21 mouse cellular contexts compared by ENCODE assay signal in genomic region chr2:64244804-64245203, GRCm38 (mm10).
A peak's percentile ranks its signal among the peaks of the same experiment; 100 is the strongest.
DNase-seq lines count a peak whose midpoint lies in the region; ATAC-seq and TF ChIP-seq lines count a peak whose summit lies in the region.
"Had no signal": no experiment of that assay in that cellular context is flagged by ENCODE, and none has a peak within 500 bp of the region (broad histone marks: within the 10 kb centered on the region; RNA-seq: fewer than 3 reads in every experiment).

No protein-coding gene starts in this region.

- DNase-seq in cerebellum, postnatal 10 days = peak; percentile 55 to 69
- DNase-seq in cerebellum, adult 2 months = no peak
- DNase-seq in hindbrain, postnatal 0 days (ENCODE audit: low spot score) = peak; percentile 51
- DNase-seq in hindbrain, embryonic 11.5 days (ENCODE audit: low spot score) = no peak
- no peak for DNase-seq in midbrain, embryonic 11.5 days (ENCODE audit: low spot score, missing footprints)
- no peak for DNase-seq in heart, postnatal 10 days
- DNase-seq: adrenal gland, postnatal 14 days; B cell, adult 2 months; cerebellum, adult 8-10 months; cerebellum, postnatal 36 days; gastrocnemius, postnatal 10 days; heart, adult 18-20 months; heart, postnatal 14 days had no signal

- WGBS in cerebellum, adult 2 months = 12% methylated on average over 1 of the region's 1 CpGs
- 21% methylated on average over 1 of the region's 1 CpGs for WGBS in hindbrain, postnatal 0 days
- 33% methylated on average over 1 of the region's 1 CpGs for WGBS in hindbrain, embryonic 11.5 days
- WGBS in midbrain, embryonic 16.5 days = 24% methylated on average over 1 of the region's 1 CpGs
- WGBS in midbrain, embryonic 11.5 days = 41% methylated on average over 1 of the region's 1 CpGs

- no peak overlapping the region for H3K4me3 ChIP-seq in cerebellum, adult 2 months (replicated peaks; ENCODE audit: insufficient read depth, low read depth, low read length)
- no peak overlapping the region for H3K4me3 ChIP-seq in hindbrain, postnatal 0 days (ENCODE audit: low read length)
- H3K4me3 ChIP-seq in hindbrain, embryonic 11.5 days (ENCODE audit: low read depth, low read length) = no peak overlapping the region
- H3K4me3 ChIP-seq in midbrain, embryonic 16.5 days (ENCODE audit: low read depth, low read length) = no peak overlapping the region
- H3K4me3 ChIP-seq in midbrain, embryonic 11.5 days (ENCODE audit: low read depth, low read length) = no peak overlapping the region
- H3K4me3 ChIP-seq: embryonic facial prominence, embryonic 13.5 days; heart, embryonic 10.5 days had no signal

- no peaks in the 10 kb centered on the region for H3K27me3 ChIP-seq in cerebellum, adult 2 months (ENCODE audit: control insufficient read depth, insufficient read depth, low read length)
- no peaks in the 10 kb centered on the region for H3K27me3 ChIP-seq in hindbrain, postnatal 0 days (ENCODE audit: insufficient read depth, low read length)
- H3K27me3 ChIP-seq in hindbrain, embryonic 11.5 days (ENCODE audit: control insufficient read depth, insufficient read depth, low read length) = no peaks in the 10 kb centered on the region
- no peaks in the 10 kb centered on the region for H3K27me3 ChIP-seq in midbrain, embryonic 16.5 days (ENCODE audit: control insufficient read depth, insufficient read depth, low read depth, low read length)
- H3K27me3 ChIP-seq in midbrain, embryonic 11.5 days (ENCODE audit: control insufficient read depth, insufficient read depth, low read length) = no peaks in the 10 kb centered on the region
- H3K27me3 ChIP-seq: embryonic facial prominence, embryonic 13.5 days had no signal

- H3K4me1 ChIP-seq in cerebellum, adult 2 months (ENCODE audit: control insufficient read depth, insufficient read depth, low read length) = no peaks in the 10 kb centered on the region
- no peaks in the 10 kb centered on the region for H3K4me1 ChIP-seq in hindbrain, postnatal 0 days (ENCODE audit: insufficient read depth, low read length)
- no peaks in the 10 kb centered on the region for H3K4me1 ChIP-seq in hindbrain, embryonic 11.5 days (replicated peaks; ENCODE audit: control insufficient read depth, insufficient read depth, low read length)
- no peaks in the 10 kb centered on the region for H3K4me1 ChIP-seq in midbrain, embryonic 16.5 days (ENCODE audit: control insufficient read depth, insufficient read depth, low read length)
- H3K4me1 ChIP-seq in midbrain, embryonic 11.5 days (ENCODE audit: control insufficient read depth, insufficient read depth, low read length) = no peaks in the 10 kb centered on the region
- H3K4me1 ChIP-seq: heart, embryonic 10.5 days had no signal

- H3K36me3 ChIP-seq in hindbrain, postnatal 0 days (ENCODE audit: insufficient read depth, low read length) = no peaks in the 10 kb centered on the region
- H3K36me3 ChIP-seq in hindbrain, embryonic 11.5 days (ENCODE audit: control insufficient read depth, insufficient read depth, low read length) = no peaks in the 10 kb centered on the region
- no peaks in the 10 kb centered on the region for H3K36me3 ChIP-seq in midbrain, embryonic 16.5 days (ENCODE audit: control insufficient read depth, insufficient read depth, low read length)
- no peaks in the 10 kb centered on the region for H3K36me3 ChIP-seq in midbrain, embryonic 11.5 days (ENCODE audit: control insufficient read depth, insufficient read depth, low read length)
- H3K36me3 ChIP-seq: embryonic facial prominence, embryonic 13.5 days; G1E; heart, embryonic 10.5 days had no signal

- intact Hi-C loops in heart, postnatal 10 days (cut with DNase I) = no loop called here

- no peak overlapping the region for H3K9ac ChIP-seq in hindbrain, postnatal 0 days (replicated peaks; ENCODE audit: low read length)
- no peak overlapping the region for H3K9ac ChIP-seq in hindbrain, embryonic 11.5 days (ENCODE audit: low read depth, low read length)
- H3K9ac ChIP-seq in midbrain, embryonic 16.5 days (ENCODE audit: low read depth, low read length) = no peak overlapping the region
- no peak overlapping the region for H3K9ac ChIP-seq in midbrain, embryonic 11.5 days (ENCODE audit: low read length)
- H3K9ac ChIP-seq: embryonic facial prominence, embryonic 13.5 days; hindbrain, embryonic 14.5 days had no signal

- no peak overlapping the region for H3K27ac ChIP-seq in cerebellum, adult 2 months (ENCODE audit: insufficient read depth, low read length)
- no peak overlapping the region for H3K27ac ChIP-seq in hindbrain, postnatal 0 days
- no peak overlapping the region for H3K27ac ChIP-seq in hindbrain, embryonic 11.5 days (ENCODE audit: low read depth, low read length)
- no peak overlapping the region for H3K27ac ChIP-seq in midbrain, embryonic 16.5 days (ENCODE audit: low read length)
- H3K27ac ChIP-seq in midbrain, embryonic 11.5 days (ENCODE audit: low read depth, low read length) = no peak overlapping the region
- H3K27ac ChIP-seq: embryonic facial prominence, embryonic 13.5 days; heart, embryonic 10.5 days; hindbrain, embryonic 14.5 days had no signal

- no peak for TF ChIP-seq POLR2A in cerebellum, adult 2 months (IDR thresholded peaks at IDR 0.05; ENCODE audit: borderline replicate concordance, insufficient read depth, low read length)

- no peaks in the 10 kb centered on the region for H3K9me3 ChIP-seq in hindbrain, postnatal 0 days (ENCODE audit: low read length)
- H3K9me3 ChIP-seq in hindbrain, embryonic 11.5 days (ENCODE audit: control insufficient read depth, low read length) = no peaks in the 10 kb centered on the region
- H3K9me3 ChIP-seq in midbrain, embryonic 16.5 days (replicated peaks; ENCODE audit: control insufficient read depth, low read length, poor library complexity, severe bottlenecking) = no peaks in the 10 kb centered on the region
- no peaks in the 10 kb centered on the region for H3K9me3 ChIP-seq in midbrain, embryonic 11.5 days (ENCODE audit: control insufficient read depth, low read length)
- H3K9me3 ChIP-seq: embryonic facial prominence, embryonic 13.5 days; G1E; heart, embryonic 10.5 days had no signal

- H3K4me2 ChIP-seq in hindbrain, postnatal 0 days (ENCODE audit: low read depth, low read length) = no peak overlapping the region
- no peak overlapping the region for H3K4me2 ChIP-seq in hindbrain, embryonic 11.5 days (replicated peaks; ENCODE audit: low read depth, low read length)
- H3K4me2 ChIP-seq in midbrain, embryonic 16.5 days (ENCODE audit: low read length) = no peak overlapping the region
- H3K4me2 ChIP-seq in midbrain, embryonic 11.5 days = no peak overlapping the region
- H3K4me2 ChIP-seq: embryonic facial prominence, embryonic 13.5 days; hindbrain, embryonic 14.5 days had no signal

- peak; percentile 56; the same call in 1 of the 2 replicates for ATAC-seq in hindbrain, postnatal 0 days
- no peak for ATAC-seq in hindbrain, embryonic 11.5 days (ENCODE audit: low FRiP score)
- 0 out of 2 replicates have a peak, but pooled peaks have one; percentile 21 for ATAC-seq in midbrain, embryonic 16.5 days
- ATAC-seq in midbrain, embryonic 11.5 days (ENCODE audit: low FRiP score) = no peak
- ATAC-seq: CD4-positive, CD25-positive, alpha-beta regulatory T cell, adult 4 months; forebrain, embryonic 16.5 days; intestine, embryonic 16.5 days had no signal

- no peak for TF ChIP-seq CTCF in cerebellum, adult 2 months (IDR thresholded peaks at IDR 0.05; ENCODE audit: borderline replicate concordance, insufficient read depth, low read depth, low read length)
- TF ChIP-seq CTCF in hindbrain, postnatal 0 days (IDR thresholded peaks at IDR 0.05; ENCODE audit: low read depth) = no peak

Comparison
In these comparisons a context has a peak if more than half of its experiments do, and no peak if none do; other contexts are left out.
1. DNase-seq: peak in cerebellum, postnatal 10 days (2 of 2) and hindbrain, postnatal 0 days (single experiment); none in cerebellum, adult 2 months (0 of 2), hindbrain, embryonic 11.5 days (single experiment), midbrain, embryonic 11.5 days (single experiment) and heart, postnatal 10 days (0 of 2).
2. ATAC-seq: peak in hindbrain, postnatal 0 days (single experiment) and midbrain, embryonic 16.5 days (single experiment); none in hindbrain, embryonic 11.5 days (single experiment) and midbrain, embryonic 11.5 days (single experiment).